Mouse (Mus musculus): Measurements from ENCODE around the gene Srp72.

The Srp72 gene

GRCm38 (mm10) chr5:76974554-76975285 is at the start of gene Srp72:
Gene Srp72 (plus strand): TSS chr5:76974683.
- DNase-seq (ENCODE audit: low spot score): peak; percentile 91

GRCm38 (mm10) chr5:76928124-76928832 is 46.2 kb upstream of the Srp72 start:
- DNase-seq (ENCODE audit: low spot score): no peak

- no peak for DNase-seq (ENCODE audit: low spot score)
These were observed 45.2 kb upstream of the Srp72 start for GRCm38 (mm10) chr5:76929180-76929877.

GRCm38 (mm10) chr5:76939717-76940116 is 34.8 kb upstream of the Srp72 start:
- DNase-seq (ENCODE audit: low spot score): no peak

- no peak for DNase-seq (ENCODE audit: low spot score)
These were observed 32.5 kb upstream of the Srp72 start for GRCm38 (mm10) chr5:76941975-76942374.

- no peak for DNase-seq (ENCODE audit: low spot score)
These were observed 32.0 kb upstream of the Srp72 start for GRCm38 (mm10) chr5:76942505-76942904.

GRCm38 (mm10) chr5:76944965-76945677 is 29.4 kb upstream of the Srp72 start:
- DNase-seq (ENCODE audit: low spot score): no peak

- no peak for DNase-seq (ENCODE audit: low spot score)
These were observed 28.8 kb upstream of the Srp72 start for GRCm38 (mm10) chr5:76945678-76946033.

- no peak for DNase-seq (ENCODE audit: low spot score)
These were observed 27.3 kb upstream of the Srp72 start for GRCm38 (mm10) chr5:76947142-76947541.

- DNase-seq (ENCODE audit: low spot score): no peak
These were observed 26.7 kb upstream of the Srp72 start for GRCm38 (mm10) chr5:76947758-76948157.

GRCm38 (mm10) chr5:76950343-76951105 is 24.0 kb upstream of the Srp72 start:
- DNase-seq (ENCODE audit: low spot score): peak; percentile 44

GRCm38 (mm10) chr5:76951106-76952027 is 23.1 kb upstream of the Srp72 start, which contains the start of the genes Paics and Ppat:
Gene Paics (plus strand): TSS chr5:76951307.
Gene Ppat (minus strand): TSS chr5:76951578.
- DNase-seq (ENCODE audit: low spot score): peak; percentile 99

GRCm38 (mm10) chr5:76952112-76953040 is 22.1 kb upstream of the Srp72 start:
- DNase-seq (ENCODE audit: low spot score): no peak

- DNase-seq (ENCODE audit: low spot score): no peak
These were observed 20.7 kb upstream of the Srp72 start for GRCm38 (mm10) chr5:76953794-76954193.

GRCm38 (mm10) chr5:76954271-76954900 is 20.1 kb upstream of the Srp72 start:
- DNase-seq (ENCODE audit: low spot score): no peak

GRCm38 (mm10) chr5:76955474-76955873 is 19.0 kb upstream of the Srp72 start:
- DNase-seq (ENCODE audit: low spot score): no peak

- DNase-seq (ENCODE audit: low spot score): no peak
These were observed 16.5 kb upstream of the Srp72 start for GRCm38 (mm10) chr5:76957954-76958353.

GRCm38 (mm10) chr5:76959587-76959986 is 14.9 kb upstream of the Srp72 start:
- no peak for DNase-seq (ENCODE audit: low spot score)

- no peak for DNase-seq (ENCODE audit: low spot score)
These were observed 11.9 kb upstream of the Srp72 start for GRCm38 (mm10) chr5:76962545-76962944.

Data from retina, embryonic 14.5 days (tissue).